ENCODE assay signal across 8 mouse cellular contexts in the genomic region with DNA sequence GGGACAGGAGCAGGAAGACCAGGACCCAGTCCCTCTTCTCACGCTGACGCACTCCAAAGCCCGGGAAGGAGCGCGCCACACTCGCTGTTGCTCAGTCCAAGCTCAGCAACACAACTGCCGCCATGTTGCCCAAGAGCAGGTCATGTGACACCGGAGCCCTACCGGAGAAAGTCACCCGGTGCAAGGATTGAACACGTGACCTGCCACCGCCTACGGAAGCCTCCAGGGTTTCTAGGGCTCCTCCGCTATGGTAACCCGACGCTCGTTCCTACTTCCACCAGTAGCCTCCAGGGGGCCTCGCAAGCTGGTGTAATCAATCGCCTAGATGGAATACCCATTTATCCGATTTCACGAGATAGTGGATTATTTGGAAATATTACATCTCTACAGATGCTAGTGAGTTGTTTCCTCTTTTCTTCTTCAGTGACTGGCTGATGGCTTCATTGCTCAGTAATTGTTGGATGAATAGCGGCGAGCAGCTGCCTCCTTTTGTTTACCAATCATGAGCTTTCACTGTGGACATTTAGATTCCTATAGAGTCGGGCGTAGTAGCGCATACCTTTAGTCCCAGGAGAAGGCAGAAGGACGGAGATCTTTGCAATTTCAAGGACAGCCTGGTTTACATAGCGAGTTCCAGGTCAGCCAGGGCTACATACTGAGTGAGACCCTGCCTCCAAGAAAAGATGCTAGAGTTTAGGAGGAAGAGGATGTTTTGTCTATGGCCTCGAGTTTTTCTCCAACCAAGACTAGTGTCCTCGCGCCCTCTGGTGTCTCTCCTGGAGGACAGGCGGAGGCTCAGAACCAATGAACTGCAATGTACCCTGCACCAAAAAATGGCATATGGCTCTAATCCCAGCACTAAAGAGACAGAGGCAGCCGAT. TPM values are rescaled to one million over a fixed set of nuclear protein-coding genes. Genes with fewer than 3 reads are reported as not detected.
DNase-seq lines count a peak whose midpoint lies in the region; ATAC-seq and TF ChIP-seq lines count a peak whose summit lies in the region.

A gene (minus strand): TSS at position 173 of the 881 bp plus-strand sequence.

- WGBS in hindbrain, embryonic 10.5 days: under 1% methylated on average over 33 of the region's 33 CpGs
- WGBS in lung, postnatal 0 days: 2% methylated on average over 33 of the region's 33 CpGs

- peak; percentile 56 for TF ChIP-seq EP300 in lung, postnatal 0 days (IDR thresholded peaks at IDR 0.05)

- TF ChIP-seq CTCF in lung, postnatal 0 days (IDR thresholded peaks at IDR 0.05): peak; percentile 86

- peak within 1 kb of the TSS; percentile 92 for H3K9ac ChIP-seq in lung, postnatal 0 days (replicated peaks; ENCODE audit: low read depth)

- H3K27me3 ChIP-seq in hindbrain, embryonic 10.5 days (ENCODE audit: insufficient read depth, poor library complexity, severe bottlenecking): no peaks in the 10 kb centered on the region
- no peaks in the 10 kb centered on the region for H3K27me3 ChIP-seq in lung, postnatal 0 days (replicated peaks; ENCODE audit: insufficient read depth, low read length)

- H3K27ac ChIP-seq in hindbrain, embryonic 10.5 days: peak within 1 kb of the TSS; percentile 89
- peak within 1 kb of the TSS; percentile 51 for H3K27ac ChIP-seq in lung, postnatal 0 days (ENCODE audit: low read length)

- H3K4me2 ChIP-seq in lung, postnatal 0 days (replicated peaks; ENCODE audit: low read depth, low read length): peak within 1 kb of the TSS; percentile 87

- peak; percentile 98 for DNase-seq in MN1 (ENCODE audit: low spot score)
- DNase-seq in cerebellum, adult 9-10 months: peak; percentile 98
- peak; percentile 96 for DNase-seq in hindbrain, embryonic 10.5 days (ENCODE audit: low spot score)
- DNase-seq in layer of hippocampus, adult 9-11 months: peak; percentile 98
- DNase-seq in lung, postnatal 0 days (ENCODE audit: low spot score): peak; percentile 99
- DNase-seq in ovary, postnatal 14 days (ENCODE audit: low spot score): peak; percentile 86
- peak; percentile 95 for DNase-seq in thymus, postnatal 14 days

- H3K9me3 ChIP-seq in hindbrain, embryonic 10.5 days: no peaks in the 10 kb centered on the region
- no peaks in the 10 kb centered on the region for H3K9me3 ChIP-seq in lung, postnatal 0 days (ENCODE audit: low read length)

- H3K36me3 ChIP-seq in hindbrain, embryonic 10.5 days: peaks cover 26% of the 10 kb centered on the region
- 0 out of 2 replicates have a peak, but pooled peaks cover 2% of the 10 kb centered on the region for H3K36me3 ChIP-seq in lung, postnatal 0 days (ENCODE audit: insufficient read depth, low read length)

- peak; percentile 85 for ATAC-seq in frontal cortex, adult (ENCODE audit: low TSS enrichment)
- ATAC-seq in lung, postnatal 0 days: peak; percentile 99

- peaks cover 32% of the 10 kb centered on the region for H3K4me1 ChIP-seq in hindbrain, embryonic 10.5 days (replicated peaks)
- peaks cover 6% of the 10 kb centered on the region; the same call in 1 of the 2 replicates for H3K4me1 ChIP-seq in lung, postnatal 0 days (ENCODE audit: insufficient read depth, low read depth, low read length)

- H3K4me3 ChIP-seq in hindbrain, embryonic 10.5 days: peak within 1 kb of the TSS; percentile 92
- peak within 1 kb of the TSS; percentile 69 for H3K4me3 ChIP-seq in lung, postnatal 0 days (ENCODE audit: low read depth, low read length)

RNA-seq across cellular contexts. Expression of the gene that starts here (rescaled TPM):
- 66.8 and 68.6 TPM in 2 replicates for polyA plus RNA-seq in hindbrain, embryonic 10.5 days (2016; fragmentation: Nextera tagmentation; extraction: Ambion mirVana)
- 50.3 and 53.7 TPM in 2 replicates for polyA plus RNA-seq in lung, postnatal 0 days (2015; fragmentation: Nextera tagmentation; extraction: Ambion mirVana)

Comparison
In these comparisons a context has a peak if more than half of its experiments do, and no peak if none do; other contexts are left out.
1. Peak in every context shown above with its lines: DNase-seq, ATAC-seq, H3K4me3 ChIP-seq and H3K27ac ChIP-seq.